Mouse (Mus musculus) retina, postnatal 7 days (tissue): ENCODE data around the gene Tysnd1.

Experiments
- DNase-seq: peaks from one replicate; pipeline ENCODE4 v3.0.0-alpha.2; 2012; ENCODE audit warnings: low read depth, low spot score

Gene Tysnd1

DNA sequence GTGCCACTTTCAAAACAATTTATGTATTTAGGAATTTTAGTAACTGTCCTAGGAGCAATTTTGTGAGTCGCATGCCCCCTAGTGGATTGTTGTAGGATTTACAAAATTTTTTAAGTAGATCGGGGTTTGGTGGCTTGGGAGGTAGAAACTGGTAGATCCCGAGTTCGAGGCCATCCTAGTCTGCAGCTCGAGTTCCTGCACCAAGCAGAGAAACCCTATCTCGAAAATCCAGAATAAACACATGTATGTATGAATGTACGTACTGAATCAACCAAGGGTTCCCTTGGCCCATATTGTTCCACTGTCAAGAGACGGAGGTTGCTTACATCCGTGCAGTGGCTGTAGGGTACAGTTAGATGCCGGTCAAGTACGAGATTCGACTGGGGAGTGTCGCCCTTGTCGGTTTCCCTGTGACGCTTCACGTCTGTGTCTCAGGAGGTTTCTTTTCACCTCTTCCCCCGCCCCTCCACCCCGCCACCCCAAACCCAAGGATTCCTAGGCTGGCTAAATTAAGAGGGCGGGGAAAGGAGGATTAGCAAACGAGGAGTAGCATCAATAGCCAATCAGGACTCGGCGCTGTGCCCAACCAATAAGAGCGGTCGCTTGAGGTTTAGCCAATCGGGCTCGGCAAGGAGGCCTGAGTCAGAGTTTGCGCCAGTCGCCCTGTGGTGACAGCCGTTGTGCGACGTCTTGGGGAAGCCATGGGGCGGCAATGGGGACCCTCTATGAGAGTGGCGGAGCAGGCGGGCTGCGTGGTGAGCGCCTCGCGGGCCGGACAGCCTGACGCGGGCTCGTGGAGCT lies at the start of gene Tysnd1:
Gene Tysnd1, plus strand, starts transcription at position 645 of the 801 bp plus-strand sequence.
- peak; percentile 94 for DNase-seq

DNA sequence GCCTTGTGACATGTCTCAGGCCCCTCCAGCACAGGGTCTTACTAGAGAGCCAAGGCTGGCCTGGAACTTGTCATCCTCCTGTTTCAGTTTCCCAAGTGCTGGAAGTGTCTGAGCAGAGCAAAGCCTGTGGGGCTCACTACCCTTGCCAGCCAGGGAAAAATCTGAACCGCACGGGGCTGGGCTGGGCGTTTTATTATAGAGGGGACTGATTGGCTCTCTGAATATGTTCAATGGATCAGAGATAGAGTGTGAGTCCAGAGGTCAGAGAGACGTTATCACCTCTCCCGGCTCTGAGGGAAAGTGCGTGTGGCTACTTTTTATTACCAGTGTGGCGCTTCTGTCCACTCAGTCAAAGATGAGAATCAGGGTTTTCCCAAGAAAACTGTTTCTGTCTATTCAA lies 48.8 kb upstream of the Tysnd1 start:
- DNase-seq = no peak

DNA sequence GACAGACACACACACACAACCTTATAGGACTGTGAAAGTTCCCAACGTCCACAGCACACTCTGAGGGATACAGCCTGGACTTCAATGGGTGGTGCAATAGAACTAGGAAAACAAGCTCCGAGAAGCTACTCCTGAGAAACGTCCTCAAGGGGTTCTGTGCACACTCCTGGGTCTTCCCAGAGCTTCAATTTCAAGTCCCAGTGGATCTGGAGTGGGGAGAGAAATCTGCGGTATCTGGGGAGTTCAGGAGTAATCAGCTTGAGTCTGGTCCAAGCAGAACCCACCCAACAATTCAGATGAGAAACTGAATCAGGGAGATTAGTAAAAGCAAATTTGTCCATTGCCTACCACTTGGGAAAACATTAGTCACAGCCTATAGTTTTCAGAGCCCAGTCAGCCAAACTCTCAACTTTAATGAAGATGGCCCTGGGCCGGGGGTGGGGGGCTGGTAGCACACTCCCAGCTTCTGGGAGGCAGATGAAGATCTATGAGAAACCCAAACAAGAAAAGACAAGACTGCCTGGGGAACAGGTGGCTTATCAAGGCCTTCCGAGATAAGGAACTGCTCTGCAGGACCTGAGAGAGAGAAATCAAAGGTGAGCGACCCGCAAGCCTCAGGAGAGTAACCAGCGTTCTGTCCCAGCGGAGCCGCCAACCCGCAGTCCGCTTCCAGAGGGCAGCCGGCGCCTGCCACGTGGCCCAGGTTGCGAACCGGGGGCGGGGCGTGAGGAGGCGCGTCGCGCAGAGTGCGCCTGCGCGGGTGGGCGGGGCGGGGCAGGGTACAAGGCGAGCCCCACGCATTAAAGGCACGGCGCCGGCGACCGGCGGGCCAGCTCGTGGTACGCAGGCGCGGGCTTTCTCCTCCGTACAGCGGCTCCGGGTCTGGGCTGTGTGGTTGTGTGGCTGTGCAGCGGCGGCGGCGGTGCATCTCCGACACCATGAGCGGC lies 47.3 kb upstream of the Tysnd1 start, which contains the start of gene Ppa1:
Gene Ppa1, plus strand, starts transcription at position 763 of the 947 bp plus-strand sequence.
- peak; percentile 87 for DNase-seq

DNA sequence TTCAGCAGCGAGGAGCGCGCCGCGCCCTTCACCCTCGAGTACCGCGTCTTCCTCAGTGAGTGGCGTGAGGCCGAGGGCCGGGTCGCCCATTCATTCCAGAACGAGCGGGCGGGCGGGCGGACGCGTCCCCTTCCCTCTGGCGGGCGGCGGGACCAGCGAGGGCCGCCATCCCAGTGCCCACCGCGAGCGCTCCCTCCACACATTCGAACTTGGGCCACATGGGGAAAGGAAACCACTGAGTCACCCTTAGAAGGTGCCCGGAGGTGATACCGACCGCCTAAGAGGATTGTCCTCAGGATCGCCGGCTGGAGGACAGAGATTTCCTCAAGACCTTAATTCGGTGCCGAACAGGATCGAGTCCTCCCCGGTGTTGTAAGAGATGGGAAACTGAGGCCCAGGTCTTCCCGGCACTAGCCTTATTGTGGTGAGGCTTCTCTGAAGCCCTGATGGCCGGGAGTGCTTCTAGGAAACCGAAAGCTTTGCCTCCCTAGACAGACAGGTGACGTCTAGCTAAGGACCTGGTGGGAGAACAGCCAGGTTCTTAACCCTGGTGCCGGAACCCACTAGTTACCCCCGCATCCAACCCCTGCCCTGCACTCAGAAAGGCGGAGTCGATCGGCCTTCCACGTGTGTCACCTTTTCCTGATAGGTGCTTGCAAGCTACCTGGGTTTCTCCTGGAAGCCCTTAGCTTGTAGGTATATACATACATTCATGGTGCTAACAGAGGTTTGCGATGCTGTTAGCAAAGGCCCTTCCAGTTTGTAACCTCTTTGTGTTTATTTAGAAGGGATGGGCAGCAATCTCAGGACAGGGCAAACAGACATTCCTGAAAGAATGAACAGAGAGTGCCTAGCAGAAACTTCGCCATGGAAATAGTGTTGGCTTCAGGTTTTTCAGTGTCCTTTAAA lies 46.3 kb upstream of the Tysnd1 start:
- no peak for DNase-seq

DNA sequence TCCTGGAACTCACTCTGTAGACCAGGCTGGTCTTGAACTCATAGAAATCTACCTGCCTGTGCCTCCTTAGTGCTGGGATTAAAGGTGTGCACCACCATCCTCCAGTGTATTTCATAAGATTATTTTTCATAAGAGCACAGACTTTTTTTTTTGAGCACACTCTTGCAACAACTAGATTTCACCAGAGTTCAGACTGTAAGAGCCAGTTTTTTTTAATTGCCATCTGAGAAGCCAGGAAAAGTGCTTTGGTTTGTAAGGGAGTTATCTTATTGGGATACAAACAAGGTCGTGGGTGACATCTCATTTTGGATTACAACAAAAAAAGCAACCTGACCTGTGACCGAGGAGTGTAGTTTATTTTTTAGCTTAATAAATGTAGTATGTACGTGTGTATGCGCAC lies 41.2 kb upstream of the Tysnd1 start:
- no peak for DNase-seq

DNA sequence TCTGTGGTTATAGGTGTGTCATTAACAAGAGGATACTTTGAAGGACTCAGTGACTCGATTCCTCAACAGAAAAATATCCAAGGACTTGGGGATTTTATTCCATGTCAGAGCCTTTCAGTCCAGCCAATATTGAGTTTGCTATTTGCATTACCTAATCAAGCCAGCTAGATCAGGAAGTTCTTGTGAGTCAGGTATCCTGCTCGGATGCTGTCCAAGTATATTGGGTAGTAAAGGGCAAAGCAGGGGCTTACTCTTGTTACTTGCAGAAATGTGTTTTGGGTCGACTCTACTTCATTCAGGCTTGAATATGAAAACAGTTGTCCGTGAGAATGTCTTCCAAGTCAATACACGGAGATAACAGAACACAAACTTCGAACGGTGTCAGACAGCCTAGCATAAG lies 40.6 kb upstream of the Tysnd1 start:
- no peak for DNase-seq

DNA sequence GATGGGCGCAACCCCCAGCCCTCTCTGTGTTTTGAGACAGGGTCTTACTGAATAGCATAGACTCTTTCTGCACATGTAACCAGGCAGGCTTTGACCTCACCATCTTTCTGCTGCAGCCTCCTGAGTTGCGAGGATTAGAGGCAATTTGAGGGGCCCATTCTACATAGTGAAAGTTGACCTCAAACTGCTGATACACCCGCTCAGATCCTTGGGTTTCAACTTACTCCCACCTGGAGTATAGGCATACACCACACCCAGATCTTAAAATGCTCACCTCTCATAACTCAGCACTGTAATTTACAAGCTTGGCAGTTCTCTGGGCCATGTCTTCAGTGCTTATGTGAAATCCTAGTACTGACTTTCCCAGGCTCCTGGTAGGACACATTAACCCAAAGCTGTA lies 40.1 kb upstream of the Tysnd1 start:
- DNase-seq = no peak

DNA sequence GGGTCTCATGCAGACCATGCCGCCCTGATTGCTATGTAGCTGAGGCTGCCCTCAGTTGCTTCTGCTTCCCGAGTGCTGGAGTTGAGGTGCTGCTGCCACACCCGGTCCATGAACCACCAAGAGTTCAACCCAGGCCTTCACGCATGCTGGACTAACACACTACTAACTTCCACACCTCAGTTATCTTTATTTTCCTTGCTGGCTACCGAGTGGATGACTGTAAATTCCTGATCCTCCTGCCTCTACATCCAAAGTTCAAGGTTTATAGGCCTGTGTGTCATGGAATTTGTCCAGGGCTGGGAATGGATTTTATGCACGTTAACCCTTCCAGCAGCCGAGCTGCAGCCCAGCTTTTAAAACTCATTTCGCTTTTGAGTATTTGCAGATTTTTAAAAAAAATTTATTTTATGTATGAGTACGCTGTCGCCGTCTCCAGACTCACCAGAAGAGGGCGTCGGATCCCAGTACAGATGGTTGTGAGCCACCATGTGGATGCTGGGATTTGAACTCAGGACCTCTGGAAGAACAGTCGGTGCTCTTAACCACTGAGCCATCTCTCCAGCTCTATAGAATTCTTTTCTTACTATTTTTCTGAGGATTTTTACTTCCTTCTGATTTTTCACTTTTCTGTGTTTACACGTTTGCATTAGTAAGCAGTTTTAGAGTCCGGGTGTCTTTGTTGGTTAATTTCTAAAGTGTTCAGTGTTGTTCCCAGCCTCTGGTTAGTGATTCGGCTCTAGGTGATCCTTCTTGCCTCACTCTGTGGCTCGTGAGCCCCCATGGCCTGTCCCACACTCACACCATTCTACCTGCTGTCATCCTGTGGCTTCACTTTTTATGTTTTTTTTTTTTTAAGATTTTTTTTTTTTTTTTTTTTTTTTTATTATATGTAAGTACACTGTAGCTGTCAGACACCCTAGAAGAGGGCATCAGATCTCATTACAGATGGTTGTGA lies 38.1 kb upstream of the Tysnd1 start:
- DNase-seq = no peak

DNA sequence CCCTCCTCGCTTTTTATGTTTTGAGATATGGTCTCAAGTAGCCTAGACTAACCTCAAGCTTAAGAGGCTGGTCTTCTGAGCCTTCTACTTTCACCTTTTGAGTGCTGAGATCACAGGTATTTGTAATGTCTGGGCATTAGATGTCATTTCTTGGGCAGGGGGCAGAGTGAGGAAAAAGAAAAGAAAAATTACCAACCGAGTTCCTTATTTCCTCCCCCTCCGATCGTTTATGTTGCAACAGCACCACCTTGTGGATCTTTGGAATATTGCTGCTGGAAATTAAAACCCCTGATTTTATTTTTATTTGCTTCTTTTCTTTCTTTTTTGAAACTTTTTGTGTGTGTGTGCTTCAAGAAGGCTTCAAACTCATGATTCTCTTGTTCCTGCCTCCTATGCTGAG lies 37.3 kb upstream of the Tysnd1 start:
- no peak for DNase-seq

DNA sequence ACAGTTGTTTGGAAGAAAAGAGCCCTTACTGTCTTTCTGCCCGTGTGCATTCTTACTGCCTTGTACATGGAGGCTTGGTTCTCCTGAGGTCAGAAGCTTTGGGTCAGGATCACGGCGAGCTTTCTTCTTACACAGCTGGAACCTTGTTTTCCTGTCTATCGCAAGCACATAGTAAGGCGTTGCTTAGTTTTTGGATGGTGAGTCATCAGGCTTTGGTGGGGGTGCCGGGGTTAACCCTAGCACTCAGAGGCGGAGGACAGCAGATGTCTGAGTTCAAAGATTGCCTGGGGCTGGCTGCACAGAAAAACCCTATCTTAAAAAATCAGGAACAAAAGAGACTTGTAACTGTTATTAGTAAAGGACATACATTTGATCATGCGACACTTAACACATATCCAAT lies 33.4 kb upstream of the Tysnd1 start:
- no peak for DNase-seq

DNA sequence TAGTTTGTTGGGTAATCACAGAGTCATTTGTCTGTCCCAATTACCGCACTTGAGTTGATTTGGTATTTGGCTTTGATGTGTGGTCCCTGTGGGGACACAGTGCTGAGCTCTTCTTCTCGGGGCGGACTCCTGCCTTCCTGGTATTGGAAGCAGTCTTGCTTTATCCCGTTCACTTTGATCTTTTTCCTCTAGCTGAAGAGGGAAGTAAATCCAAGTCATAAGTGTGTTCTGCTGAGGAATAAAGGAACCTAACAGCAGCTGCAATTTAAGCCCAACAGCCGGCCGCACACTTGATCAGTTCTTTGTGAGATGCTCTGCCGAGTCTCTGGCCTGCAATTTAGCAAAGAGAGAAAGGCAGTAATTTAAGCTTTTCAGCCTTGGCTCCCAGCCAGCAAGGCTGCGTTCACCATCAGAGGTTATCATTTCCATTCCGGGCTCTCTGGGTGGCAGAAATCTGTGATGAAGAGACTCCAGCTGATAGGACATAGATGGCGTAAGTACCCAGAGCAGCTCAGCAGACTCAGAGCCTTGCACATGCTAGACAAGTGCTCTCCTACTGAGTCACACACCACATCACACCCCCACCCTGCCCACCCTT lies 32.8 kb upstream of the Tysnd1 start:
- DNase-seq = no peak

DNA sequence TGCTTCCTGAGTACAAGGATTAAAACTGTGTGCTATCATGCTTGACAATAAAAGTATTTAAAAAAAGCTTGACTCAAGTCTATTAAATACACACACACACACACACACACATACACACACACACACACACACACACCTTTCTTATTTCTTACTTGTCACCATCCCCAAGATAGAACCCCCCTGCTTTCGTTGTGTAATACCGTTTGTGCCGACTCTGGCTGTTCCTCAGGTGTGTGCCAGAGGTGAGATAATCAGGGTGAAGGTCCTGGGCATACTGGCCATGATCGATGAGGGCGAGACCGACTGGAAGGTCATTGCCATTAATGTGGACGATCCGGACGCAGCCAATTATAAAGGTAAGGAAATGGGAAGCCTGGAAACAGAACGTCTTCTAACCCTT lies 30.2 kb upstream of the Tysnd1 start:
- no peak for DNase-seq

DNA sequence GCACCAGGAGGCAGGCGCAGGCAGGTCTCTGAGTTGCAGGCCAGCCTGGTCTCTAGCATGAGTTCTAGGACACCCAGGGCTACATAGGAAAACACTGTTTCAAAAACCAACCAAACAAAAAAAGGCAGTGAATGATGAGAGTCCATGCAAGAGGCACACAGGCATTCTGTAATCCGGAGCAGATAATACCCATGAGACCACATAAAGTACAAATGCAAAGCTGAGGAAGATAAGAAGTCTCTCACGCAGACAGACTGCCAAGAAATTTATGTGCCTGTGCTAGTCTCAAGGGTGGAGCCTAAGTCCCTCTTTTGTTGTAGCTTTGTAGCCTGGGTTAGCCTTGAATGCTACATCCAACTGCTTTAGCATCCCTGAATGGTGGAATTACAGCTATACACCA lies 29.7 kb upstream of the Tysnd1 start:
- no peak for DNase-seq

DNA sequence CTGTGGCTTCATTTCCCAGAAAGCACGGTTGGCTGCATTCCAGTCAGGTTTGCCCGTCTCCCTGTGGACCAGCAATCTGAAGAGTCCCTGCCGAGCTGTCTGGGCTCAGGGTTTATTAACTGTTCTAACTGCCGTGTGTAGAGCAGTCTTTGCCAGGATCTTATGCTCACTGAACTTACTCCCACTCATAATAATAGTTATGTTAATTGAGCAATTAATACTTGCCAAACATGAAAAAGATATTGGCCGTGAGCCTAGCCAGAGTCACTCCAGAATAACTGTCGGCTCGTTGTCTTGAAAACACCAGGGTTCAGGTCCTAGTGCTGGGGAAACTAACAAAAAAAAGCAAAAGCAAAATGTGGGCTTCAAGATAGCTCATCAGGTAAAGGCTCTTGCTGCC lies 26.0 kb upstream of the Tysnd1 start:
- no peak for DNase-seq

DNA sequence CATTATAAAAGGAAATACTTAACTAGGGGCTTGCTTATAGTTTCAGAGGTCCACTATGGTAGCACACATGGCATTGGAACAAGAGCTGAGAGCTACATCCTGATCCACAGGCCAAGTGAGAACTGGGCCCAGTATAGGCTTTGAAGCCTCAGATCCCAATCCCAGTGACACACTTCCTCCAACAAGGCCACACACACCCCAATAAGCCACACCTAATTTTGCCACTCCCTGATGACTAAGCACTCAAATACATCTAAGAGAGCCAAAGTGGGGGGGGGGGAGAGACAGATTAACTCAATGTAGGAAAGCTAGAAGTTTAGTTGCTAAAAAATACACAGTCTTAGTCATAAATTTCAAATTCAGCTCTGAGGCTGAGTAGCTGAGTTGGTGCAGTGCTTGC lies 25.4 kb upstream of the Tysnd1 start:
- no peak for DNase-seq

DNA sequence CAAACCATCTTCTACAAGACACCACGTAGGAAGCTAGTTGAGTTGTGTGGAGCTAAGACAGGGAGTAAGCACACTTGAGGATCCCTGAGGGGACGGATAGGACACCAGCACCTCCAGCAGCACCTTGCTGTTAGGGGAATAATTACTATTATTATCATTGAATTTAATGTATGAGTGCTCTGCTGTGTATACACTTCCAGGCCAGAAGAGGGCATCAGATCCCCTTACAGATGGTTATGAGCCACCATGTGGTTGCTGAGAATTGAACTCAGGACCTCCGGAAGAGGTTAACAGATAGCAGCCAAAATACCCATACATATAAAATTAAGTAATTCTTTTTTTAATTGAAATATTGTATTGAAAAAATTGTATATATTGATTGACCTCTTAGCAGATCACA lies 24.6 kb upstream of the Tysnd1 start:
- no peak for DNase-seq

DNA sequence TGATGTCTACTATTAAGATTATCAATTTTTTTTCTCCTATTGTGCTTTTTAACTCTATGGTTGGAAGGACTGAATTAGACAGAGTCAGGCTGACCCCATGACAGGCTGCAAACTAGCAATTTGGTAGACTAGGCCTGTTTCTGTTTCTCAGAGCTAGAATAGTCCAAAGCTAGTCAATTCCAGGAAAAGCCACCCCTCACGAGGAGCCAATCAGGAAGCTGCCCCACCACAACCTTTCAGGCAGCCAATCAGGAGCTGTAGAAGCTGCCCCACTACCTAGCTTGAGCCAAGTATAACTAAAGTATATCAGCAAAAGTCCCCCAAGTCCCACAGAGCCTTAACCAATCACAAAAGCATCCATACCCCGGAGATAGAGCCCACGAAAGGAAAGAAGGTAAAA lies 19.4 kb upstream of the Tysnd1 start:
- no peak for DNase-seq

DNA sequence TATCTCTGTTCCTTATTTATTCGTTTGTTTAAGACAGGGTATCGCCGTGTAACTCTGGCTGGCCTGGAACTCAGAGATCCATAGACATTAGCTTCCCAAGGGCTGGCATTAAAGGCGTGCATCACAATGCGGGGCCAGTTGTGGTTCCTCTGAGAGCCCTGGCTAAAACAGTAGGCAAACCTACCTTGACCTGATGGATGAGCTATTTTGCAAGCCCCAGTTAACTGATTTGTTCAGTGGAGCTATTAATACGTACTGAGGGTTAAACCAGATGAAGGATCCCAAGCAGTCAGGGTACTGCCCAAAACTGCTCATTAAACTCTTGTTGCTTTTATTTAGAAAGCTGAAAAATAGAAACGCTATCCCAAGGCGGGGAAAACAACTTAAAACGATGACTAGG lies 15.8 kb upstream of the Tysnd1 start:
- DNase-seq = no peak

DNA sequence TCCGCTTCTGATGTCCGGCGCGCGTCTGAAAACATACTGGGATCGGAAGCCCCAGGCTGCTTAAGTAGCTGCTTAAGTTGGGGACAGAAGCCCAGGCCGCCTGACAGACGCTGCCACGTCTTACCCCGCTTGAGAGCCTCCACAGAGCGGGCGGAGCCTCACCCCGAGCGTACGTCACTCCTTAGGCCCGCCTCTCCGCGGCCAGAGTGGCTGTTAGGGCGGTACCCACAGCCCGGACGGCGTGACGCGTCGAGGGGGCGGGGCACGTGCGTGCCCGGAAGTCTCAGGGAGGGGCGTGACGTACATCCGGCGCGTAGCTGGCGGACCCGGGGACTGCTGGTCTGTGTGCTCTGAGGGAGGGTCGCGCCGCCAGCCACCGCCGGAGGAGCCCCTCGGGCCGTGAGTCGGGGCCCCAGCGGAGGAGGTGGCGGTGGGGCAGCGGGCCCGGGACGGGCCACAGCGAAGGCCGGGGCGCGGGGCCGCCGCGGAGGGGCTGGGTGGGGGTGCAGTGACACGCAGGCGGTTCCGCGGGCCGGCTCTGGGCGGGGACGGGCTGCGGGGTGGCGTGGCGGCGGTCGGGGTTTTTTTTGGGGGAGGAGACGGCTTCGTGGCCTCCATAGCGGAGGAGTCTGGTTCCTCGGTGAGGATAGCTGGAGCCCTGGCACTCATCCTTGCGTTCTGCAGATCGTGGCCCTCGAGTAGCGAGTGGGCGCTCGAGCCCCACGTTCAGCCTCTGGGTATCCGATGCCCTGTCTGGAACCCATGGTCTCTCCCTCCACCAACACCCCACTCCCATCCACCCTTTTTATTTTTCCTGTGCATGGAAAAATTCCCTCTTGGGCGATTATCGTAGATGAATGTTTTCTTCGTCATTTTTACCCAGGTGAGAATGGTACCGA lies 15.1 kb upstream of the Tysnd1 start, which contains the start of gene Sar1a:
Gene Sar1a, plus strand, starts transcription at position 285 of the 899 bp plus-strand sequence.
- peak; percentile 95 for DNase-seq
